Mouse (Mus musculus) right cerebral cortex, postnatal 25 days (tissue): ENCODE measurements around the gene Ap4b1.

Experiments used
- DNase-seq: peaks from one replicate; pipeline ENCODE4 v3.0.0; 2022

The Ap4b1 gene

DNA sequence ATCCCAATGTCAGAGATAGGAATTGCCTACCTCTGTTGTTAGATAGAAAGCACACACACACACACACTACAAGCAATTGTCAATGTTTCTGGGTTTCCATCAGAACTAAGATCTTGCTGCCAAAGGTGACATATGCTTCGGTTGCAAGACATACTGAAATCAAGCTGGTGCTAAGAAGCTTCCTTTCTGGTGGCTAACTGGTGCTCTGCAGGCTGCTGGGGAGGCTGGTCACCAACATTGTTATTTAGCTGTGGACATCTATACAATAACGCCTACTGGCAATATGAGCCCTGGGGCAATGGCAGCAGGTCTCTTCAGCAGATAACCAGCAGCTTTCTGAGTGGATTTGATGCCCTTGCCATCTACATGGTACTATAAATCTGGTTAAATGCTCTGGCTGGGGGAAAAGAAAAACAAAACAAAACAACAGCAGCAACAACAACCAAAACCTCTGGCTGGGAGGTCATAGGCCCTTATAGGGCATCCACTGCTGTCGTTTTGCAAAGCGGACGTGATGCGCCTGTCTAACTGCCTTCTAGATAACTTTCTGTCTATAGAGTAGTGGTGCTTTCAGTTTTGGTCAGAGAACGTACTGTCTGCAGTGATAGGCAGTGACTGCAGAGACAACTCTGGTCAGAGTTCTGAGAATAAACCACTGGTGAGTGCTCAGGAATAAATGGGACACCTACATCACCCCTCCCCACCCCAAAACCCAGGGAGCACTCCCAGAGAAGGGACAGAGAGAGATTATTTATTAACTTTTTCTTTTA lies 47.9 kb downstream of the Ap4b1 start:
- no peak for DNase-seq

DNA sequence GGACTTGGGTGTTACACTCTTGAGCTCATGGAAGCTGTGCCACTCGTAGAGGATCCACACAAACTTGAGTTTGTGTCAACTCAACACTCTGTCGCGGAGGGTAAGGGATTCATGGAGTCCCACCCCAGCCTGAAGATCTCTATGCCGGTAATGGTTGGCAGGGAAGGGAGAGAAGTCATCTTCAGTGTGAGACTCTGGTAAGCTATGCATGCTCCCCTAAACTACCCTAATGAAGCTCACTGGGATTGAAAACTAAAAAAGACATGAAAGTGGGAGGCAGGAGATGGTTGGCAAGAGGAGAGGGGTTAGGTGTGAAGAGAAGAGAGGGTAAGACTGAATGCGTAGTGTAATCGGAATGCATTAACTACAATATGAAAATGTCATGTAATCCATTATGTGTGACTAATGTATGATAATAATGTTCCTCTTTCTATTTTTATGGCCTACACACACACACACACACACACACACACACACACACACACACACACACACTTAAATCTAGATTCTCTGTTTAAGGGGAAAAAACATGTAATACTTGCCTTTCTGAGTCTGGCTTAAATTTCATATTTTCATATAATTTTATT lies 48.8 kb downstream of the Ap4b1 start:
- DNase-seq, result no peak

DNA sequence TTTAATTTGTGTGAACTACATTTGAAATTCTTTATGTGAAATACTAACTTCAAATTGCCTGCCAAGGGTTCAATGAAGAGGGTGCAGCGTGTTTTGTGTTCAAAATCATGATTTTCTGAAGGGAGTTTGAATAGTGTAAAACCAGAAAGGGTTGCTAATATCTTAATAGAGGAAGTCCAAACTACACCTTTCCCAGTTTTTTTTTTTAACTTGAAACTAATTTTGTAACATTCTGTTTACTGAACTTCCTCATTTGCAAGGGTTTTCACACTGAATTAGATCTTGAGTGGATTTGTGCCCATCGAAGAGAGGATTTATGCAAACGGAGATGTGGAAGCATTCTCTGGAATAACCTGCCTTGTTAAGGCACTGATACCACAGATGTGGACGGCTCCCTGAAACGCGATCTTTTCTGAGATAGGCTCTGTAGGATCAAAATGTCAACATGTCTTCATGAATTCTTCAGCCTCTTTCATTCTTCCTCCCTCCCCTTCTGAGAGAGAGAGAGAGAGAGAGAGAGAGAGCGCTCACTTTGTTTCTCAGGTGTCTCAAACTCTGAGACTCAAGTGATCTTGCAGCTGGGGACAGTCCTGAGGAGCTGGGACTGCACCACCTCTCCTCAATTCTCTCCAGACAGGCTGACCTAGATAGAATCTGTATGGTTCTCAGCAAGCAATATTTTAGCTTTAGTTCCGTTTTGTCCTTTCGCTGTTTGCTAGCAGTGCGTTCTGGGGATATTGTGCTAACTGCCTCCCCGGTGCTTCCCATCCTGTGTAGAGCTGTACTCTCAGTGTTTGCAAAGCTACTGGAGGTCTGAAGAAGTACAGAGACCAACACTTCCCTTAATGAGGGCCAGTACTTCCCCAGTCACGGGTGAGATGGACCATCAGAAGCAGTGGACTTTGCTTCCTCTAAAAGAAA lies 49.8 kb downstream of the Ap4b1 start, which contains the start of gene Ptpn22:
Ptpn22 (plus strand) TSS at position 915 of the 921 bp plus-strand sequence.
- no peak for DNase-seq

DNA sequence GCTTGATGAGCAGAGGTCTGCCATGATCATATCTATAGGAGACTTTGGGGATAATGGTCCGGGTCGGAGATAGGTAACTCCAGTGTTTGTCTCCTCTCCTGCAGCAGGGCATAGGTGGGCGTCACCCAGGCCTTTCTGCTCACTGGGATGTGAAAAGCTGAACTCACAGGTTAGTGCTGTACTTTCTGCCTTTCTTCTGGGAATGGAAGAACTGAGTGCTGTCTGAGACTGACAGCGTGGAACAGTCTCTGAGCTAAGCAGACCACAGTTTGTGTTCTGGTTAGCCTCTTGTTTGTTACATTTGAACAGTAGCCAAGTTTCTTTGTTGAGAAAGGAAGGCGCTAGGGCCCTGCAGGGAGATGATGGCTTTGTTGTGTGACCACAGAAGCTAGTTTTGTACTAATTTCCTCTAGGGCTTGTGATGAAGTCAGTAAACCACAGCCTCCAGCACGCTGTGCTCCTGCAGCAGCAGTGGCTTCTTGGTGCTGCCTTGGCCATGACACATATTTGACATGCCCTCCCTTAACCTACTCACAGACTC lies 50.6 kb downstream of the Ap4b1 start:
- DNase-seq, result no peak

DNA sequence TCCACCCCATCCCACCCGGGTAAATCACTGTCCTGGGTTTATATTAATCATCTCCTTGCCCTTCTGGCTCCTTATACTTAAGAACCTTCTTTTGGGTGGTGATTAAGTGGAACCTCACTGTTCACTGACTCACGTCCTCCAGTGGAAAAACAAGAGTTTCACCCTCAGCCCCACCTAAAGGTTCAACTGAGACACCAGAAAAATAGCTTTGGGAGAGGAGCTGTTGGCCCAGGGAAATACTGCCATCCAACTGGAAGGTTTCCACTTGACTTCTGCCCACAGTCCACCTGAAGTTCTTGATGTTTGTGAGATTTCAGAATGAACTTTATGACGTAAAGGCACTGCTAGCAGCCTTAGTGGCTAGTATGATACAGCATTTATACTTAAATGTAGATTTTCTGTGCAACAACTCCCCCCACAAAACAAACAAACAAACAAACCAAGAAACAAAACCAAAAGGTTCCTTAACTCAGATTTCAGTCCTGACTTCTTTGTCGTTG lies 53.5 kb downstream of the Ap4b1 start:
- no peak for DNase-seq

DNA sequence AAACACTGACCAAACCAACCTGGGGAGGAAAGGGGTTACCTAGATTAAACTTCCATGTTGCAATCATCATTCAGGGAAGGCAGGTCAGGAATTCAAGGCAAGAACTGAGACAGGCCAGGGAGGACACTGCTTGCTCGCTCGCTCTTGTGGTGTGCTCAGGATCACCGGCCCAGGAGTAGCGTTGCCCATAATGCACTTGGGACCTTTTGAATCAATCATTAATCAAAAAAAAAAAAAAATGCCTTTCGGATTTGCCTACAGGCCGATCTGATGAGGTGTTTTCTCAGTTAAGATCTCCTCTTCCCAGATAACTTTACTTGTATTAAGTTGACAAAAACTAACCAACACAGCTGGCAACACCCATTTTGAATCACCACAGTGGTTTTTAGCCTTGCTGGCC lies 54.9 kb downstream of the Ap4b1 start:
- no peak for DNase-seq

DNA sequence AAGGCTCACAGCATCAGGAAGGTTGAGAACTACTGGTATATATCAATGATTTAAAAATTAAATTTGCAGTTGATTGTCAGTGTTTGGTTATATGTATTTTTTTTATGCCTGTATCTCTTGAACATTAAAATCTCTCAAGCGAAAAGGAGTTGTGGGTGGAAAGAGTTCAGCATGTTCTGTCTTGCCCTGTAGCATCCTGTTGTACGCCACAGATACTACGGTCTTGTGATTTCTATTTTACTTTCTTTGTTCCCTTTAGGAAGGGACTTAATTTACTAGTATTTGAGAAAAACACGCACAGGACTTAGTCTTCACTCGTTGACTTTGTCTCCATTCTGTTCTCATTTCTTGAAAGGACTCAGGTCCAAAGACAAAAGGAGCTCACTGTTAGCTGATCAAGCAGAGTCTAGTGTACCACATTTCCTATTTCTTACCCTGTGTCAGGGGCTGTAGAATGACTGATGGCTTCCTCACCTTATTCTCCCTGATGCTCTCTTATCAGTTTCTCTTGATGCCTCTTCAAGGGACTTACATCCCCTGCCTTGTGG lies 58.2 kb downstream of the Ap4b1 start:
- DNase-seq, result no peak

DNA sequence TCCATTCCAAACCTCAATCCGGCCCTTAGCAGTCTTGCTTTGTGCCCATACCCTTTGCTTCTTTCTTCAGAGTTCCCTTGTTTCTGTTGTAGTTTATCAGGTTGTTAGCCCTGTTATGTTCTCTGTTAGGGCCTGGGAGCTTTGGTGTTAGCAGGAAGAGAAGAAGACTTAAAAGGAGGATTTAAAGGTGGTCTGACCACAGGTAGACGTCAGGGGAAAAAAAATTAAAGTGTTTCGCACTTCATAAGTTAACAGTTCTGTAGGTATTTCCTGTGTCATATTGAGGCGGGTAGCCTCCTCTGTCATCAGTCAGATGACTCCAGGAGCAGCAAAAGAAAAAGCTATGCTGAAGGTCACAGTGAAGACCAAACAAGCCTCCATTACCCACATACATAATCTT lies 58.7 kb downstream of the Ap4b1 start:
- no peak for DNase-seq
